In genomic region chr8:94899262-94899661, GRCm38 (mm10) we compare ENCODE assay signal across 8 mouse cellular contexts. TPM values are rescaled to one million over a fixed set of nuclear protein-coding genes. Genes with fewer than 3 reads are reported as not detected.
A peak's percentile ranks its signal among the peaks of the same experiment; 100 is the strongest.
DNase-seq lines count a peak whose midpoint lies in the region; ATAC-seq and TF ChIP-seq lines count a peak whose summit lies in the region.

No protein-coding gene starts in this region.

- H3K4me2 ChIP-seq in hindbrain, embryonic 16.5 days (ENCODE audit: low read length): peak overlapping the region; percentile 22; the same call in 1 of the 2 replicates
- H3K4me2 ChIP-seq in lung, embryonic 15.5 days: peak overlapping the region; percentile 50
- H3K4me2 ChIP-seq in stomach, embryonic 16.5 days (ENCODE audit: low read depth, low read length): peak overlapping the region; percentile 50

- H3K4me1 ChIP-seq in thymus, adult 2 months (replicated peaks; ENCODE audit: control insufficient read depth, insufficient read depth, low read length): peaks cover 4% of the 10 kb centered on the region
- H3K4me1 ChIP-seq in hindbrain, embryonic 16.5 days (ENCODE audit: control insufficient read depth, insufficient read depth, low read depth, low read length): no peaks in the 10 kb centered on the region; the same call in 1 of the 2 replicates
- H3K4me1 ChIP-seq in lung, embryonic 15.5 days: peaks cover 28% of the 10 kb centered on the region
- H3K4me1 ChIP-seq in stomach, embryonic 16.5 days (ENCODE audit: control insufficient read depth, insufficient read depth, low read length): peaks cover 19% of the 10 kb centered on the region

- peak; percentile 28 for DNase-seq in thymus, postnatal 4 days
- DNase-seq in thymus, adult 2 months: no peak
- DNase-seq in testis, postnatal 10 days (ENCODE audit: low spot score): no peak
- no peak for DNase-seq in frontal cortex, adult 2 months (ENCODE audit: extremely low spot score in 1 of 2, low spot score in 1 of 2)

- no peaks in the 10 kb centered on the region for H3K27me3 ChIP-seq in thymus, adult 2 months (ENCODE audit: control insufficient read depth, insufficient read depth, low read length)
- H3K27me3 ChIP-seq in hindbrain, embryonic 16.5 days (replicated peaks; ENCODE audit: control insufficient read depth, insufficient read depth, low read length): no peaks in the 10 kb centered on the region
- no peaks in the 10 kb centered on the region for H3K27me3 ChIP-seq in lung, embryonic 15.5 days
- no peaks in the 10 kb centered on the region for H3K27me3 ChIP-seq in stomach, embryonic 16.5 days (ENCODE audit: control insufficient read depth, insufficient read depth, low read length)

- H3K9me3 ChIP-seq in hindbrain, embryonic 16.5 days (ENCODE audit: control insufficient read depth, low read length): no peaks in the 10 kb centered on the region
- H3K9me3 ChIP-seq in lung, embryonic 15.5 days: no peaks in the 10 kb centered on the region
- H3K9me3 ChIP-seq in stomach, embryonic 16.5 days (replicated peaks; ENCODE audit: control insufficient read depth, low read length): no peaks in the 10 kb centered on the region

- peak; percentile 52; the same call in 1 of the 2 replicates for ATAC-seq in hindbrain, embryonic 16.5 days
- peak; percentile 72; the same call in 1 of the 2 replicates for ATAC-seq in lung, embryonic 15.5 days (ENCODE audit: borderline replicate concordance, extremely low read depth, low FRiP score, low TSS enrichment)
- peak; percentile 89 for ATAC-seq in stomach, embryonic 16.5 days (ENCODE audit: insufficient read depth, low FRiP score)
- ATAC-seq in cerebellum, adult (ENCODE audit: insufficient number of reproducible peaks, low FRiP score, low TSS enrichment): no peak

- H3K4me3 ChIP-seq in thymus, adult 2 months (ENCODE audit: control insufficient read depth, insufficient read depth, low read length): no peak overlapping the region
- H3K4me3 ChIP-seq in hindbrain, embryonic 16.5 days (ENCODE audit: low read length): 0 out of 2 replicates have a peak overlapping the region, but pooled peaks have one; percentile 11
- peak overlapping the region; percentile 20; the same call in 1 of the 2 replicates for H3K4me3 ChIP-seq in lung, embryonic 15.5 days
- H3K4me3 ChIP-seq in stomach, embryonic 16.5 days (replicated peaks; ENCODE audit: low read length): peak overlapping the region; percentile 30

- no peak overlapping the region for H3K9ac ChIP-seq in hindbrain, embryonic 16.5 days (ENCODE audit: low read depth, low read length)
- H3K9ac ChIP-seq in lung, embryonic 15.5 days: no peak overlapping the region
- H3K9ac ChIP-seq in stomach, embryonic 16.5 days (ENCODE audit: low read length): peak overlapping the region; percentile 57

- WGBS in thymus, adult 2 months: 61% methylated on average over 11 of the region's 11 CpGs
- 19% methylated on average over 11 of the region's 11 CpGs for WGBS in hindbrain, embryonic 16.5 days
- 13% methylated on average over 11 of the region's 11 CpGs for WGBS in lung, embryonic 15.5 days
- WGBS in stomach, embryonic 16.5 days: 23% methylated on average over 11 of the region's 11 CpGs

- no peaks in the 10 kb centered on the region for H3K36me3 ChIP-seq in thymus, adult 2 months (ENCODE audit: control insufficient read depth, insufficient read depth, low read length)
- no peaks in the 10 kb centered on the region for H3K36me3 ChIP-seq in hindbrain, embryonic 16.5 days (ENCODE audit: control insufficient read depth, insufficient read depth, low read length)
- H3K36me3 ChIP-seq in lung, embryonic 15.5 days: peaks cover 14% of the 10 kb centered on the region
- no peaks in the 10 kb centered on the region for H3K36me3 ChIP-seq in stomach, embryonic 16.5 days (ENCODE audit: control insufficient read depth, insufficient read depth, low read length)

- no peak for TF ChIP-seq POLR2A in thymus, adult 2 months (IDR thresholded peaks at IDR 0.05; ENCODE audit: control insufficient read depth, extremely low read depth, insufficient read depth, low read length, poor library complexity)

- TF ChIP-seq CTCF in thymus, adult 2 months (IDR thresholded peaks at IDR 0.05; ENCODE audit: borderline replicate concordance, control insufficient read depth, extremely low read depth, insufficient read depth, low read length, poor library complexity): no peak

- H3K27ac ChIP-seq in thymus, adult 2 months (ENCODE audit: control insufficient read depth, insufficient read depth, low read length): no peak overlapping the region
- H3K27ac ChIP-seq in hindbrain, embryonic 16.5 days (ENCODE audit: low read depth, low read length): no peak overlapping the region
- H3K27ac ChIP-seq in lung, embryonic 15.5 days: no peak overlapping the region
- H3K27ac ChIP-seq in stomach, embryonic 16.5 days (ENCODE audit: low read length): peak overlapping the region; percentile 34; the same call in 1 of the 2 replicates

RNA-seq across cellular contexts. Expression of gene Ccdc102a, which starts 18.6 kb away (rescaled TPM):
- polyA plus RNA-seq in thymus, adult 2 months (2012; rRNA removed): 6.8 and 7.2 TPM in 2 replicates
- polyA plus RNA-seq in hindbrain, embryonic 16.5 days (2015; fragmentation: Nextera tagmentation; extraction: Ambion mirVana): 5.7 and 6.9 TPM in 2 replicates
- polyA plus RNA-seq in lung, embryonic 15.5 days (2015; fragmentation: Nextera tagmentation; extraction: Ambion mirVana): 28.7 and 29.3 TPM in 2 replicates
- polyA plus RNA-seq in stomach, embryonic 16.5 days (2015; fragmentation: Nextera tagmentation; extraction: Ambion mirVana): 10.9 and 14.8 TPM in 2 replicates
- 2.9 and 3.1 TPM in 2 replicates for polyA plus RNA-seq in frontal cortex, adult 2 months (2012; rRNA removed)

RNA-seq across cellular contexts. Expression of gene Dok4, which starts 23.1 kb away (rescaled TPM):
- polyA plus RNA-seq in thymus, adult 2 months (2012; rRNA removed): 3.1 and 4.9 TPM in 2 replicates
- 91.1 and 95.5 TPM in 2 replicates for polyA plus RNA-seq in hindbrain, embryonic 16.5 days (2015; fragmentation: Nextera tagmentation; extraction: Ambion mirVana)
- polyA plus RNA-seq in lung, embryonic 15.5 days (2015; fragmentation: Nextera tagmentation; extraction: Ambion mirVana): 40.4 and 45.7 TPM in 2 replicates
- 28.8 and 29.5 TPM in 2 replicates for polyA plus RNA-seq in stomach, embryonic 16.5 days (2015; fragmentation: Nextera tagmentation; extraction: Ambion mirVana)
- polyA plus RNA-seq in frontal cortex, adult 2 months (2012; rRNA removed): 19.4 and 21.0 TPM in 2 replicates

RNA-seq across cellular contexts. Expression of gene Adgrg5, which starts 24.2 kb away (rescaled TPM):
- polyA plus RNA-seq in thymus, adult 2 months (2012; rRNA removed): 37.5 and 40.5 TPM in 2 replicates
- polyA plus RNA-seq in hindbrain, embryonic 16.5 days (2015; fragmentation: Nextera tagmentation; extraction: Ambion mirVana): 0.05 and 0.09 TPM in 2 replicates
- polyA plus RNA-seq in lung, embryonic 15.5 days (2015; fragmentation: Nextera tagmentation; extraction: Ambion mirVana): 0.29 and 0.36 TPM in 2 replicates
- 0.44 and 0.45 TPM in 2 replicates for polyA plus RNA-seq in stomach, embryonic 16.5 days (2015; fragmentation: Nextera tagmentation; extraction: Ambion mirVana)
- polyA plus RNA-seq in frontal cortex, adult 2 months (2012; rRNA removed): 0.04 and 0.06 TPM in 2 replicates

RNA-seq across cellular contexts. Expression of gene Polr2c, which starts 42.0 kb away (rescaled TPM):
- polyA plus RNA-seq in thymus, adult 2 months (2012; rRNA removed): 146 and 160 TPM in 2 replicates
- polyA plus RNA-seq in hindbrain, embryonic 16.5 days (2015; fragmentation: Nextera tagmentation; extraction: Ambion mirVana): 109 and 119 TPM in 2 replicates
- 161 and 164 TPM in 2 replicates for polyA plus RNA-seq in lung, embryonic 15.5 days (2015; fragmentation: Nextera tagmentation; extraction: Ambion mirVana)
- 128 and 129 TPM in 2 replicates for polyA plus RNA-seq in stomach, embryonic 16.5 days (2015; fragmentation: Nextera tagmentation; extraction: Ambion mirVana)
- 99.6 and 111 TPM in 2 replicates for polyA plus RNA-seq in frontal cortex, adult 2 months (2012; rRNA removed)

Comparison
In these comparisons a context has a peak if more than half of its experiments do, and no peak if none do; other contexts are left out.
1. RNA of gene Adgrg5, which starts 24.2 kb away (polyA plus RNA-seq): 37.5 to 40.5 TPM in thymus, adult 2 months; 0.44 to 0.45 TPM in stomach, embryonic 16.5 days, 0.29 to 0.36 TPM in lung, embryonic 15.5 days, 0.05 to 0.09 TPM in hindbrain, embryonic 16.5 days and 0.04 to 0.06 TPM in frontal cortex, adult 2 months; every median in the first group is over 10 times any median in the second.
2. Peak in every context shown above with its lines, with median percentiles within 50 percentile points of each other: H3K4me2 ChIP-seq.